Mouse (Mus musculus) bone marrow, adult 2 months (tissue): ENCODE data around the gene Cutal. TPM values are rescaled to one million over a fixed set of nuclear protein-coding genes. Genes with fewer than 3 reads are reported as not detected.

Source experiments
- H3K27ac ChIP-seq: fragments of 200-500 bp; 2 replicates; pipeline ENCODE4 v1.5.1; 2012; ENCODE audit warnings: low read depth, mild to moderate bottlenecking, control low read depth, inconsistent platforms, low read length; ENCODE audit not compliant: control insufficient read depth, poor library complexity, insufficient read depth
- H3K4me1 ChIP-seq: fragments of 200-500 bp; 2 replicates; pipeline ENCODE4 v1.6.1; 2011; ENCODE audit warnings: low read length; ENCODE audit not compliant: control insufficient read depth, insufficient read depth
- H3K4me3 ChIP-seq: fragments of 200-500 bp; replicated peaks from 2 replicates; pipeline ENCODE3; 2011; ENCODE audit warnings: mild to moderate bottlenecking, low read depth, low read length, control low read depth; ENCODE audit not compliant: control insufficient read depth
- CTCF ChIP-seq: fragments of 200-500 bp; IDR thresholded peaks from 2 replicates; pipeline ENCODE4 v1.5.1; 2011; ENCODE audit warnings: low read length, control low read depth; ENCODE audit not compliant: control insufficient read depth, insufficient read depth
- POLR2A ChIP-seq: fragments of 200-500 bp; IDR thresholded peaks from 2 replicates; pipeline ENCODE4 v1.6.1; 2011; ENCODE audit warnings: low read depth, mild to moderate bottlenecking, control low read depth, low read length, borderline replicate concordance; ENCODE audit not compliant: control insufficient read depth
- WGBS: fragments of 180-500 bp; shearing (Covaris S2); methylation state at CpG from one replicate; pipeline ENCODE4 v1.1.7; 2018; 5-methylcytosine and 5-hydroxymethylcytosine counted together
- polyA plus RNA-seq: library from polyadenylated mRNA; stranded (reverse); fragments of >200 nt; gene quantifications from 2 replicates; pipeline ENCODE4 v1.2.4, GENCODE M21; 2011; ENCODE audit warnings: low replicate concordance; ENCODE audit not compliant: missing spikeins, insufficient read depth, insufficient read length

Cutal gene
- polyA plus RNA-seq, 1 experiment = not detected

DNA sequence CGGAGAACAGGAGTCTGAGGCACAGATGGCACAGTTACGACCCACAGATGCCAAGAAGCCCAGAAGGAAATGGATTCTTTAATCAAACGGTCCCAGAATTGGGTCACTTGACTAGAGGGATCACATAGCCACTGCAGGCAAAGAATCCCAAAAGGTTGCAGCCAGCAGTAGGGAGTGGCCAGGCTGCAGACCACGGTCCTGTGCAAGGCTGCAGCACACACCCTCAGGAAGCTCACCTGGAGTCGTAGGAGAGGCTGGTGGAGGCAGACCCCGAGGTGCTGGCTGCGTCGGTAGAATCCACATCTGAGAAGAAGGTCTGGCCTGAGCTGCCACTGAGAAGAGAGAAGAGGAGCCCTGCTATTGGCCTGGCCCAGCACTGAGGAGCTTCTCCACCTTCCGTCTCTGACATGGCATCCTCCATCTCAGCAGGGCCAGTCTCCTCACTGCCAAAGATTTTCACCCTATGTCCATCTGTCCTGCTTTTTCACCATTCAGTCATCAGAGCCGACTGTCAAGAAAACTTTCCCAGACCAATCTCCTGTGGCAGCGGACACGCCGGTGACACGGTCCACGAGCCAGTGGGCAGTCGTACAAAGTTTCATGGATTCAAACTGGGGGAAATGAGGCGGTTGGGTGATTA is 22.7 kb downstream of the Cutal start:
- WGBS = 91% methylated on average over 17 of the region's 17 CpGs
- Histone ChIP-seq H3K27ac (no peak overlapping the region), H3K4me1 (no peaks in the 10 kb centered on the region), H3K4me3 (no peak overlapping the region)
- no peak for TF ChIP-seq POLR2A
- no peak for TF ChIP-seq CTCF

DNA sequence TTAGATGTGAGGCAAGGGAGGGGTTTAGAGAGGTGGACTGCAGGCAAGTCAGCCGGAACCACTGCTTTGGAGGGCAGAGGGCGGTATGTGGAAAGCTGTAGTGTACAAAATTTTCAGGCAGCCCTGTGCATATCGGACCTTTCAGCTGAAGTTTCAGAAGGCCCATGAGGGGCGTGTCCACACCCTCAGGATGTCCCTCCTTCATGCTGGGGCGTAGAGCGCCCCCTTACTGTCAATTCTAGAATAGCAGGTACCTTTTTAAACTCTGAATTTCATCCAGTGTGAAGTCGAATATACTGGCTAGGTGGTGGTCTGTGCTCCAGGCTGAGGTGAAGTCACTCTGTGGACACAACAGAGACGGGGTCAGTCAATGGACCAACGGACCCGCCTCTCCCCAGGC is 23.6 kb downstream of the Cutal start:
- no peak overlapping the region for H3K4me3 ChIP-seq
- H3K4me1 ChIP-seq = no peaks in the 10 kb centered on the region
- H3K27ac ChIP-seq = no peak overlapping the region
- TF ChIP-seq POLR2A = no peak
- TF ChIP-seq CTCF = peak; percentile 54
- 47% methylated on average over 10 of the region's 10 CpGs for WGBS

DNA sequence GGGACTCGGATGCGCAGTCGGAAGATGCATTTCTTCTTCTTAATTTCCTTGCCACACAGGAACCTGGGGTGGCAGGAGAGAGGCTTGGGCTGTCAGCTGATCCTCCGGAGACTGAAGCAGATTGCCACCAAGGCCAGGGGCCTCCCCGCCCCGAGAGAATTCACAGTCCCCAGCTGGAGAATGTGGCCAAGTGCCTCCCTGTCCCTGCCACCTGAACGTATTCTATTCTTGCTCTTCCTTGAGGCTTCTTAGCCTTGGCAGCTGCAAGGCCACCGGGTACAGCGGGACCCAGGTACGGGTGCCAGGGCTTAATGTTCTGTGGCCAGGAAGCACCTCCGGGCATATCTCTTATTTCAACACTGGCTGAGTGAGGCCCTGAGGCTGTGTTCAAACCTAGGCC is 25.5 kb downstream of the Cutal start:
- WGBS = 91% methylated on average over 11 of the region's 11 CpGs
- H3K4me1 ChIP-seq = no peaks in the 10 kb centered on the region; the same call in 1 of the 2 replicates
- TF ChIP-seq POLR2A (no peak), CTCF (no peak)

DNA sequence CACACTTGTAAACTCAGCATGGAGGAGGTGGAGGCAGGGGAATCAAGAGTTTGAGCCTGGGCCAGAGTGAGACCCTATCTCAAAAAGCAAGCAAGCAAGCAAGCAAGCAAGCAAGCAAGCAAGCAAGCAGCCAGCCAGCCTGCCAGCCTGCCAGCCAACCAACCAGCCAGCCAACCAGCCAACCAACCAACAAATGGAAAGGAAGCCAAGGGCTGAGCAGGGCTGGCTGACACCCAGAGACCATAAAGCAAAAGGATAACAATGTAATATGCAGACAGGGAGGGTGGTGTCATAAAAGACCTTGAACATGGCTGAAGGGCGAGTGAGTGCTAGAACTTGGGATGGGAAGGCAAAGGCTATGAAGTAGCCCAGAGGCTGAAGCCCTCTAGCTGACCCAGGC is 26.2 kb downstream of the Cutal start:
- Histone ChIP-seq H3K4me3 (no peak overlapping the region), H3K27ac (no peak overlapping the region), H3K4me1 (no peaks in the 10 kb centered on the region; the same call in 1 of the 2 replicates)
- WGBS = 77% methylated on average over 1 of the region's 1 CpGs
- TF ChIP-seq CTCF (no peak), POLR2A (no peak)

More for the DNA sequence above, 25.5 kb downstream of the Cutal start:
- no peak overlapping the region for H3K27ac ChIP-seq
- no peak overlapping the region for H3K4me3 ChIP-seq

DNA sequence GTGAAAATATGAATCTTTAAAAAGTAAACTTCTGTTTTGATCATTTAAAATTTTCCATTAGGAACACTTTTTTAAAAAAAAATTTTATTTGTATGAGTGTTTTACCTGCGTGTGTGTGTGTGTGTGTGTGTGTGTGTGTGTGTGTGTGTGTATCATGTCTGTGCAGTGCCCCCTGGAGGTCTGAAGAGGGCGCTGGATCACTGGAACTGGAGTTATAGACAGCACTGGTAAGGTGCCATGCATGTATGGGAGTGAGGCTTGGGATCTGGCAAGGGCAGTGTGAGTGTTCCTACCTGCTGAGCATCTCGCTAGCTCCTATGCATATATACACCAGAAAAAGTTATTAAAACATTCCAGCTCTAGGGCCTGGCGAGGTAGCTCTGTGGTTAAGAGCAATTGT is 27.5 kb downstream of the Cutal start:
- 81% methylated on average over 4 of the region's 4 CpGs for WGBS
- no peak overlapping the region for H3K4me3 ChIP-seq
- peaks cover 1% of the 10 kb centered on the region for H3K4me1 ChIP-seq
- TF ChIP-seq POLR2A = no peak
- no peak for TF ChIP-seq CTCF
- no peak overlapping the region for H3K27ac ChIP-seq

DNA sequence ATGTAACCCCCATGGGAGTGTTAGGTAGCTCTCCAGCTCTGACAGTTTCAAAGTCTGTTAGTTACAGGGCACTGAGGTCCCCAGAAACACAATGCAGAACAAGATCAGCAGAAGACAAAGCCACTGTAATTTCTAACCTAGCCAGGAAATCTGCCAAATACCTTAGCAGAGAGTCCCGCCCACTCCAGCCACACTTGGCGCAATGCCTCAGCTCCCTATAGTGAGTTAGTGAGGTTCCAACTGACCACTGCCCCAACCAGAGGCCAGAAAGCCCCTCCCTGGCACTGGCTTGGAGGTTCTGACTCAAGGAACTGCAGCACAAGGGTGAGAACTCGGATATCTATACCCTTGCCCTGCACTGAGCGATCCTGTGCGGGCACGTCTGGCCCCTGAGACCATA is 28.5 kb downstream of the Cutal start:
- Histone ChIP-seq H3K4me1 (peaks cover 1% of the 10 kb centered on the region), H3K27ac (no peak overlapping the region), H3K4me3 (no peak overlapping the region)
- 84% methylated on average over 6 of the region's 6 CpGs for WGBS
- TF ChIP-seq POLR2A (no peak), CTCF (no peak)

DNA sequence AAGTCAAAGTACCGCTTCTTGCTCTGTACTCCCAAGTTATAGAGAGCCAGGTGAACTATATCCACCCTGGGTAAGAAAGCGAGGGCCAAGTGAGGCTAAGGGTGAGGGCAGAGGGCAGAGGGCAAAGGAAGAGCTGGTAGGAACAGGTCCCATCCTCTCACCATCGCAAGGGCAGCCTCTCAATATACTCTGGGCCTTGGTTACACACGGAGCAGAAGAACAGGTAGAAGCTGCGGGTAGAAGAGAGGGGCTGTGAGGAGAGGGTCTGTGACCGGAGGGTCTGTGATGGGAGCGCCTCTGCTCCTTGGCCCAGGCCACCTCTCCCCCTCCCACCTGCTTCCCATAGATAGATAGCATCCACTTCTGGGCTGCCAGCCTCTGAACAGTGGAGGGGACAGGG is 29.0 kb downstream of the Cutal start:
- TF ChIP-seq POLR2A = no peak
- no peak for TF ChIP-seq CTCF
- WGBS = 86% methylated on average over 7 of the region's 7 CpGs
- H3K4me1 ChIP-seq = peaks cover 1% of the 10 kb centered on the region
- 0 out of 2 replicates have a peak overlapping the region, but pooled peaks have one; percentile 11 for H3K27ac ChIP-seq
- no peak overlapping the region for H3K4me3 ChIP-seq

DNA sequence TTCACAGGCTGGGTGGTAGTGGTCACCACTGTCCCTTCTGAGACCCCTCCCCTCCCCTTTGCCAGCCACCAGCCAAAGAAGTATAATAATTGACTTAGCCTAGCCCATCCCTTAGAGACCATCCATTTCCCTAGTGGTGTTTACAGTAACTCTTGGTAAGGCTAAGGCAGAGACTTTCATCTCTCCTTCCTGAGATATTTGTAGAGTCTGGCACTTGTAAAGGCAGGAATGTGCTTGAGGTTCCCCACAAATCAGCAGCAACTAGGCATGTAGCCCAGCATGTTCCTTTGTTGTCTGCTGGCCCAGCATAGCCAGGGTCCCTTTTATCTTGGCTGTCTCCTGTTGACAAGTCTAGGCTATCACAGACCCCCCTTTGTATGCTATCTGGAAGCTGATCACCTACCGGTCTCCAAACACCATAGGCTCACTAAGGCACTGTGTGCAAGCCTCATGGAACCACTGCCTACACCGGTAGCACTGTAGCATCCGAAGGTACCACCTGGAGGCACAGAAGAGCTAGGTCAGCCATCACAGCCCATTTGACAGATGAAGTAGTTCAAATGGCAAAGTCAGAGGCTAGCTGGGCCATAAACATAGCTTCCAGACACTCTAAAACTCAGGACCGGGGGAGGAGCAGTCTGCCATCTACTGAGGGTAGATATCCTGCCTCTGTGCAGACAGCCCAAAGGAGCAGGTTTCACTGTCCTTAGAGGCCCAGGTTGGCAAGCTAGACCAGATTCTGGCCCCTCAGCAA is 29.6 kb downstream of the Cutal start:
- no peak overlapping the region for H3K27ac ChIP-seq
- H3K4me3 ChIP-seq = no peak overlapping the region
- 85% methylated on average over 4 of the region's 4 CpGs for WGBS
- TF ChIP-seq POLR2A (no peak), CTCF (no peak)
- H3K4me1 ChIP-seq = peaks cover 1% of the 10 kb centered on the region
